Mouse (Mus musculus): Measurements from ENCODE around the gene Blm.

DNA sequence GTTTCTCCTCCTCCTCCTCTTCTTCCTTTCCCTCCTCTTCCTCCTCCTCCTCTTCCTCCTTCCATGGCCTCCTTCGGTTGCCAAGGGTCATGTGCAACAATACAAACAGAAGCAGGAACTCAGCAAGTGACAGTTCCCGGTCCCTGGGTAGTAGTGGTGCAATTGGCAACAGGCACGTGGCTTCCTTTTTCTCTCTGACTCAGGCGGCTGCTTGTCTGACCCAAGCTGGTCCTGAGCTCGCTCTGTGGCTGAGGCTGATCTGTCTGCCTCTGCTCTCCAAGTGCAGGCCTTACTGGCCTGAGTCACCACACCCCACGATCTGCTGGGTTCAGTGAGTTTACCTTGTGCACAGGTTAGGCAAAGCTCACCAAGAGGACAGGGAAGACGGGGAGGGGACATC lies 108.6 kb downstream of the Blm start:
- no peak for TF ChIP-seq GATA1 (IDR thresholded peaks at IDR 0.05; ENCODE audit: borderline replicate concordance, low read length)
- no peak for TF ChIP-seq FLI1 (IDR thresholded peaks at IDR 0.05; ENCODE audit: low read length)
